Mouse (Mus musculus) limb, embryonic 13.5 days (tissue): ENCODE measurements at regions not wholly inside any gene's neighbourhood (a gene's known extent, or its start where the extent isn't known, plus 50 kb on each side); places are given as distances from the start of the nearest gene placed in this dataset.
A peak's percentile ranks its signal among the peaks of the same experiment; 100 is the strongest.

Experiments used
- ATAC-seq: fragments of 200-750 bp; cut with Nextera tagmentation; 2 replicates; pipeline ENCODE4 v1.8.0; 2017; ENCODE audit warnings: low read depth, moderate number of reproducible peaks, moderate TSS enrichment; ENCODE audit not compliant: low FRiP score
- H3K27ac ChIP-seq: fragments of 300-500 bp; sonication (generic); 2 replicates; pipeline ENCODE4 v1.5.1; 2015; ENCODE audit warnings: inconsistent platforms, mild to moderate bottlenecking, moderate library complexity
- H3K27me3 ChIP-seq: fragments of 300-500 bp; sonication (generic); 2 replicates; pipeline ENCODE4 v1.6.1; 2015; ENCODE audit warnings: mild to moderate bottlenecking, inconsistent platforms
- H3K36me3 ChIP-seq: fragments of 300-500 bp; sonication (generic); 2 replicates; pipeline ENCODE4 v1.6.1; 2015; ENCODE audit warnings: inconsistent platforms, mild to moderate bottlenecking, moderate library complexity
- H3K4me1 ChIP-seq: fragments of 300-500 bp; sonication (generic); 2 replicates; pipeline ENCODE4 v1.6.1; 2015; ENCODE audit warnings: inconsistent platforms
- H3K4me2 ChIP-seq: fragments of 300-500 bp; sonication (generic); replicated peaks from 2 replicates; pipeline ENCODE4 v1.6.1; 2015; ENCODE audit warnings: inconsistent platforms, mild to moderate bottlenecking, moderate library complexity
- H3K4me3 ChIP-seq: fragments of 300-500 bp; sonication (generic); 2 replicates; pipeline ENCODE4 v1.5.1; 2015; ENCODE audit warnings: moderate library complexity, mild to moderate bottlenecking, inconsistent platforms
- H3K9ac ChIP-seq: fragments of 300-500 bp; sonication (generic); 2 replicates; pipeline ENCODE4 v1.6.1; 2015; ENCODE audit warnings: mild to moderate bottlenecking, inconsistent platforms
- H3K9me3 ChIP-seq: fragments of 300-500 bp; sonication (generic); 2 replicates; pipeline ENCODE4 v1.6.1; 2016; ENCODE audit warnings: inconsistent platforms
- WGBS: fragments of 180-500 bp; shearing (Covaris S2); methylation state at CpG from one replicate; pipeline ENCODE4 v1.1.7; 2015; 5-methylcytosine and 5-hydroxymethylcytosine counted together

DNA sequence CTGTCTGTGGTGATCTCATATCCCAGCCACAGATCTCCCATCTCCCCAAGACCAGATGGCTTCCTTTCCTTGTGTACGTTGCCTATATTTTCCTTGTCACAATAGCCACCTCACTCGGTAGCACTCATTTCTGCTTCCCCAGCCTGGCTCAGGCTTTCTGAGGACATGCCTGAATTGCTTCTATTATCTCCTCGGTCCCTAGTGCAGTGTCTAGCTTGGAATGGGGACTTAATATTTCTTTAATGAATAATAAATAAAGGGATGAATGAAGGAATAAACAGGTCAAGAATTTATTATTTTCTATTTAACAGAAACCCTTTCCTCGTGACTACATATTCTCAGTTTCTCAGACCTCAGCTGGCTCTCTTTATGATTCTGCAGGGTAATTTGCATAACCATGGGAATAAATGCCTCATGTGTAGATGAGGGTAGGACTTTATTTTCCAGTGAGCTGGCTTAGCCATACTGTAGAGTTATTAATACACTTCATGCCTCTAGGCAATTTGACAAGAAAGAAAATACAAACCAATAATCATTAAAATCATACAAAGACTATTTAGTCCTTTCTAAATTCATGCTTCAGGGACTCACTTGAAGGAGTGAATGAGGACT, 218.5 kb downstream of the Mex3b start:
- no peak overlapping the region for H3K9ac ChIP-seq
- H3K4me3 ChIP-seq = no peak overlapping the region
- no peak overlapping the region for H3K27ac ChIP-seq
- no peak overlapping the region for H3K4me2 ChIP-seq
- H3K36me3 ChIP-seq = no peaks in the 10 kb centered on the region
- H3K27me3 ChIP-seq = no peaks in the 10 kb centered on the region
- no peak for ATAC-seq
- H3K9me3 ChIP-seq = no peaks in the 10 kb centered on the region
- WGBS = 72% methylated on average over 4 of the region's 4 CpGs
- peaks cover 26% of the 10 kb centered on the region for H3K4me1 ChIP-seq

DNA sequence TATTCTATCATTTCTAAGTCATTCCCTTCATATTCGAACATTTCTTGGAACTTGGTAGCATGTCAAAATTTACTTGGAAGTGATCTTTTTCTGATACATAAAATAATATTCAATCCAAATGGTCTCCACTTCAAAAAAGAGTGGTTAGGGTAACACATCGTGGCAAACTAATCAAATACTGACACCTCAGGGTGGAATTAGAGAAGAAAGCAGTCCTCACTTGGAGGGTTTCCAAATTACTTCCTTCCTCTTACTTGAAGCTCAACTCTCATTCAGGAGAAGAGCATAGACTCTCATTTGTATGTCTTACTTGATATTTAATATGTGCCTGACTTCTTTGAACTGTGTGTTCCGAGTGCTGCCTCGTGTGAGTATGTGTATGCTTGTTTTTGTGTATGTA, 220.3 kb downstream of the Mex3b start:
- no peak overlapping the region for H3K9ac ChIP-seq
- H3K27ac ChIP-seq = no peak overlapping the region
- H3K4me3 ChIP-seq = no peak overlapping the region
- H3K27me3 ChIP-seq = no peaks in the 10 kb centered on the region
- WGBS = 65% methylated on average over 4 of the region's 4 CpGs
- no peak overlapping the region for H3K4me2 ChIP-seq
- no peaks in the 10 kb centered on the region for H3K36me3 ChIP-seq
- no peak for ATAC-seq
- H3K9me3 ChIP-seq = no peaks in the 10 kb centered on the region
- peaks cover 26% of the 10 kb centered on the region for H3K4me1 ChIP-seq

- WGBS = 53% methylated on average over 4 of the region's 4 CpGs
- Histone ChIP-seq H3K36me3 (no peaks in the 10 kb centered on the region), H3K4me2 (no peak overlapping the region), H3K27ac (no peak overlapping the region), H3K9ac (no peak overlapping the region), H3K4me3 (no peak overlapping the region), H3K4me1 (peaks cover 26% of the 10 kb centered on the region), H3K9me3 (no peaks in the 10 kb centered on the region), H3K27me3 (no peaks in the 10 kb centered on the region)
- ATAC-seq = no peak
Measured at GRCm38 (mm10) chr7:83088125-83088524, 221.0 kb downstream of the Mex3b start.

DNA sequence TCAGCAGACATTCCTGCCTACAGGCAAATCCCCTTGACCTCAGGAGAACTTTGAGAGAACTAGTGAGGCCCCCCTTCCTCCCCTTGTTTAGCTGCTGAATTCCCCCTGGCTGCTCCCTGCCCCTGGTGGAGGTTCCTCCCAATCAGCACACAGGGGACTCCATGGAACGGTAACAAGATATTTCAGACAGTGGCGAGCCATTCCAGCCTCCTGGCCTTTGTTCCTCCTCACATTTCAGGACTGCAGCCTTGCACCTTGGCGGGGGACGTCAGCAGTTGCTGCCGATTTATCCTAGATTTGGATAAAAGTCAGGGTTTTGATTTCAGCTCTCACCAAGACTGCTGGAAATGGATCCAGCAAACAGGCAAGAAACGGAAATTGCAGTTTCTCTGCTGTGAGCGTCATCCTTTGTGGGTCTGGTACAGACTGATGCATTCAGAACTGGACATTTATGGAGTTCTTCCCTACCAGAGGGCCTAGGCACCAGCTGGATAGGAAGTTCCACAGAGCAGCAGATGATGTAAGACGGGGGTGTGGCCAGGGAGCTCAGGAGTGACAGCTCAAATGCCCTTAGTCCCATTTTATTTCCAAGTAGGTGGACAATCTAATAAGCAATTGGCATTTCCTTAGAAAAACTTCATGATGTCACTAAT, 222.3 kb downstream of the Mex3b start:
- peak overlapping the region; percentile 23 for H3K4me2 ChIP-seq
- no peaks in the 10 kb centered on the region for H3K36me3 ChIP-seq
- WGBS = 20% methylated on average over 8 of the region's 8 CpGs
- peak overlapping the region; percentile 73 for H3K27ac ChIP-seq
- no peaks in the 10 kb centered on the region for H3K27me3 ChIP-seq
- ATAC-seq = peak; percentile 82
- H3K4me3 ChIP-seq = no peak overlapping the region
- peaks cover 33% of the 10 kb centered on the region for H3K4me1 ChIP-seq
- no peaks in the 10 kb centered on the region for H3K9me3 ChIP-seq
- H3K9ac ChIP-seq = no peak overlapping the region; the same call in 1 of the 2 replicates

- no peaks in the 10 kb centered on the region for H3K9me3 ChIP-seq
- ATAC-seq = peak; percentile 55; the same call in 1 of the 2 replicates
- 43% methylated on average over 8 of the region's 8 CpGs for WGBS
- peaks cover 24% of the 10 kb centered on the region for H3K4me1 ChIP-seq
- no peak overlapping the region for H3K4me3 ChIP-seq
- H3K9ac ChIP-seq = 0 out of 2 replicates have a peak overlapping the region, but pooled peaks have one; percentile 25
- no peak overlapping the region for H3K4me2 ChIP-seq
- H3K27ac ChIP-seq = no peak overlapping the region
- H3K27me3 ChIP-seq = no peaks in the 10 kb centered on the region
- no peaks in the 10 kb centered on the region for H3K36me3 ChIP-seq
Measured at GRCm38 (mm10) chr7:83093923-83094355, 226.8 kb downstream of the Mex3b start.

DNA sequence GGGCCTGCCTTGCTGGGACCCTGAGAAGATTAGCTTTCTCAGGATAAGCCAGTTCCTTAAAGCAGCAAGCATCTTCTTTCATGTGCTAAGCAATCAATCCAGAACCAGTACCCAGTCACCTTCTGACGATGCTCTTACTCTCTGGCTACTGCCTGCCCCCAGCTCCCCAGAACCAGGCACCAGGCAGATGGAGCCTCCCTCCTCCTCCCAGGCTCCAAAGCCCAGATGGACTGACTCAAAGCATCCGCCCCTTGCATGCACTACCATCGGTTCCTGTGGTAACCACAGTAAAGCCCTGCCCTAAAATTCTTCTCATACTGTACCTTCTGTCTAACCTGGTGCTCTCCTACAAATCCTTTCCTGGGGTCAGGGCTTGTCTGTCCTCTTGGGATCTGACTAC, 227.8 kb downstream of the Mex3b start:
- no peak for ATAC-seq
- WGBS = 35% methylated on average over 3 of the region's 3 CpGs
- peaks cover 15% of the 10 kb centered on the region for H3K4me1 ChIP-seq
- no peak overlapping the region for H3K9ac ChIP-seq
- H3K9me3 ChIP-seq = no peaks in the 10 kb centered on the region
- H3K4me2 ChIP-seq = no peak overlapping the region
- H3K36me3 ChIP-seq = no peaks in the 10 kb centered on the region
- no peak overlapping the region for H3K27ac ChIP-seq
- H3K27me3 ChIP-seq = no peaks in the 10 kb centered on the region
- H3K4me3 ChIP-seq = no peak overlapping the region

DNA sequence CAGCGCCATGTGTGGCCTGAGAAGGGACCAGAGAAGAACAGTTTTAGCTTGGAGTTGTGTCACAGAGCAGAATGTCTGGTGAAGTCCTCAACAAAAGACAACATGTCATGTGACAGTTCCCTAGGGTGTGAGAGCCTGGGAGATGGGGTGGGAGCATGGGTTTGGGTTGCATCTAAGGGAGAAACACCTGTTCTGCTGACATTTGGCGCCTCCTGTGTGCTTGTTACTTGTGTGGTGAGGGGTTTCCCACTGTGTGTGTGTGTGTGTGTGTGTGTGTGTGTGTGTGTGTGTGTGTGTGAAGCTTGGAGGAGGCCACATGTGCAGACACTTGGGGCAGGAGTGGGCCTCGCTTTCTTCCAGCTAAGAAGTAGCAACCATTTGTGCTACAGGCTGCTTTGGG, 228.5 kb downstream of the Mex3b start:
- no peak overlapping the region for H3K4me3 ChIP-seq
- H3K9ac ChIP-seq = no peak overlapping the region
- ATAC-seq = peak; percentile 15; the same call in 1 of the 2 replicates
- WGBS = 87% methylated on average over 3 of the region's 3 CpGs
- no peaks in the 10 kb centered on the region for H3K9me3 ChIP-seq
- peaks cover 13% of the 10 kb centered on the region for H3K4me1 ChIP-seq
- no peaks in the 10 kb centered on the region for H3K27me3 ChIP-seq
- H3K36me3 ChIP-seq = no peaks in the 10 kb centered on the region
- H3K27ac ChIP-seq = no peak overlapping the region
- H3K4me2 ChIP-seq = no peak overlapping the region

DNA sequence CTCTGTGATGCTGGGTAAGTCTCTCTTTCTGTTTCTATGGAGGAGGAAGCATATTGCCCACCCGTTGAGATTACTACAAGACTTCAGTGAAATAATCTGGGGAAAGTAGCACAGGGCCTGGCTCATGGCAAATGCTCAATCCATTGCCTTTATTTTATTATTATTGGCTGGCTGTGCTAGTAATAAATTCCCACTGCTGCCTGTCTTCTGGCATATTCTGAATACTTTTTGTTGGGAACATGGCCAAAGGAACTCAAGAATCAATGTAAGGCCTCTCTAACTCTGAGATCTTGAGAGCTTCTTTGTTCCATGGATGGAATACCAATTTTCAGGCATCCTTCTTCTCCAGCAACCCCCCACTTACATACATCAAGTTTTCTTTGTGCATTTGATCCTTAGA, 237.3 kb downstream of the Mex3b start:
- H3K4me2 ChIP-seq = no peak overlapping the region
- H3K4me3 ChIP-seq = no peak overlapping the region
- no peaks in the 10 kb centered on the region for H3K27me3 ChIP-seq
- H3K9me3 ChIP-seq = no peaks in the 10 kb centered on the region
- no peaks in the 10 kb centered on the region for H3K36me3 ChIP-seq
- H3K4me1 ChIP-seq = peaks cover 6% of the 10 kb centered on the region; the same call in 1 of the 2 replicates
- no peak for ATAC-seq
- H3K27ac ChIP-seq = no peak overlapping the region
- no peak overlapping the region for H3K9ac ChIP-seq
- WGBS = 66% methylated on average over 1 of the region's 1 CpGs

- no peak overlapping the region for H3K4me3 ChIP-seq
- no peak for ATAC-seq
- no peak overlapping the region for H3K4me2 ChIP-seq
- no peaks in the 10 kb centered on the region for H3K27me3 ChIP-seq
- no peaks in the 10 kb centered on the region for H3K9me3 ChIP-seq
- no peaks in the 10 kb centered on the region for H3K36me3 ChIP-seq
- no peak overlapping the region for H3K27ac ChIP-seq
- H3K4me1 ChIP-seq = peaks cover 6% of the 10 kb centered on the region; the same call in 1 of the 2 replicates
- H3K9ac ChIP-seq = no peak overlapping the region
Measured at GRCm38 (mm10) chr7:83105672-83106071, 238.5 kb downstream of the Mex3b start.

- H3K27ac ChIP-seq = no peak overlapping the region
Measured at GRCm38 (mm10) chr7:83111217-83111823, 244.2 kb downstream of the Mex3b start.

DNA sequence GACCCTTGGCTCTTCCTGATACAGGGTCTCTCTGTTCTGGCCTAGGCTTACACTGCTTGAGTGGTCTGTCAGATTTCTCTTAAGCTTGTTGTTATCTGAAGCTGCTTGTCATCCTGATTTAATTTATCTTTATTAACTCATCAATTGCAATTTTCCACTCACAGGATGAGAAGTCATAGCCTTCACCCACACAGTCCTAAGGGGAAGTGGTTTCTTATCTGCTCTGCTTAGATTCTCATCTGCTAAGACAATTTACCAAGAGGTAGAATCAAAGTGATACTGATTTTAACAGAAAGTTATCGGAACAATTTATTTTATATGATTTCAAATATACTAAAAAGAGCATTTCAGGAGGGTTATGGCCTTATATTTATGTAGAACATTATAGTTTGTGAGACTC, 249.4 kb downstream of the Mex3b start:
- Histone ChIP-seq H3K27ac (no peak overlapping the region), H3K4me2 (no peak overlapping the region), H3K36me3 (no peaks in the 10 kb centered on the region), H3K4me3 (no peak overlapping the region), H3K9ac (no peak overlapping the region), H3K9me3 (no peaks in the 10 kb centered on the region), H3K4me1 (no peaks in the 10 kb centered on the region), H3K27me3 (no peaks in the 10 kb centered on the region)
- 82% methylated on average over 1 of the region's 1 CpGs for WGBS
- ATAC-seq = no peak

More at GRCm38 (mm10) chr7:83111217-83111823, 244.2 kb downstream of the Mex3b start:
- Histone ChIP-seq H3K27me3 (no peaks in the 10 kb centered on the region), H3K4me1 (no peaks in the 10 kb centered on the region), H3K4me2 (no peak overlapping the region), H3K9me3 (no peaks in the 10 kb centered on the region), H3K4me3 (no peak overlapping the region), H3K36me3 (no peaks in the 10 kb centered on the region), H3K9ac (no peak overlapping the region)
- ATAC-seq = no peak
- 69% methylated on average over 6 of the region's 6 CpGs for WGBS

DNA sequence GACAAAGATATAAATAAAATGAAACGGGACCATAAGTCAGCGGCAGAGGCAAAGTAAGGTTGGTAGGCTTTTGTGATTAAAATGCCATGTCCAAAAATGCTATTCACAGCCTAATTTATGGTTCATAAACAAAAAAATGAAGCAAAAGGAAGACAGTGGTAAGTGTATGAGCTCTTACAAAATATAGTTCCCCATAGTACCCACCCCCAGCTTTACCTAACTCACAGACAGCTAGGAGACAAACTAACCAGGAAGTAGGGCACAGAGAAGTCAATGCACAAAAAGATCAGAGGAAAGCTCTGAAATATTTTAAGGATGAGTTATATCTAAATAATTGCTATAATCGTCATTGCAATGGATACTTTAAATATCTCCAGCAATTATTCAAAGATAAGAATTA, 249.9 kb downstream of the Mex3b start:
- 84% methylated on average over 3 of the region's 3 CpGs for WGBS
- Histone ChIP-seq H3K4me2 (no peak overlapping the region), H3K4me1 (no peaks in the 10 kb centered on the region), H3K9me3 (no peaks in the 10 kb centered on the region), H3K27ac (no peak overlapping the region), H3K9ac (no peak overlapping the region), H3K4me3 (no peak overlapping the region), H3K27me3 (no peaks in the 10 kb centered on the region), H3K36me3 (no peaks in the 10 kb centered on the region)
- ATAC-seq = no peak
